Mouse (Mus musculus): Measurements from ENCODE around the gene Mknk1. TPM values are rescaled to one million over a fixed set of nuclear protein-coding genes. Genes with fewer than 3 reads are reported as not detected.

Gene Mknk1
- polyA plus RNA-seq, 1 experiment from 2014 or later, result 19.8 TPM

DNA sequence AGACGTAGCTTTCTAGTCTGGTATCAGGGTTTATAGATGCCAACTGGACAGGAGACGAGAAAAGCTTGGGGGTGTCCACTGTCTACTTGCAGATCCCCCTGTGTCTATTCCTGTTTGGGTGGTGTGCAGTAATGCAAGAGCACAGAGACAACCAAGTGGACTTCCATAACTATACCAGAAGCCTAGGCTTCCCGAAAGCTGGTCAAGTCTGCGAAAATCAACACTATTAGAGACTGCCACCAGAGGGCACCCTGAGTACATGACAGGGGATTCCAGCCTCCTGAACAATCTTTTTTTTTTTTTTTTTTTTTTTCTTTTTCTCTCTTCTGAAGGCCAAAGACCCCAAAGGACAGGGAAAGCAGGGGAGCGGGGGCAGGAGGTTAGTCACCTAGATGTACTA, 63.8 kb downstream of the Mknk1 start:
- peak; percentile 59; the same call in 1 of the 2 replicates for ATAC-seq (ENCODE audit: insufficient read depth)
- Histone ChIP-seq H3K27ac (ENCODE audit: low read depth) (no peak overlapping the region), H3K4me2 (no peak overlapping the region), H3K4me1 (ENCODE audit: insufficient read depth) (no peaks in the 10 kb centered on the region), H3K36me3 (ENCODE audit: insufficient read depth) (no peaks in the 10 kb centered on the region), H3K9ac (no peak overlapping the region), H3K9me3 (ENCODE audit: low read depth, low read length) (no peaks in the 10 kb centered on the region), H3K4me3 (ENCODE audit: low read depth, low read length) (no peak overlapping the region), H3K27me3 (ENCODE audit: insufficient read depth, low read length) (peaks cover 41% of the 10 kb centered on the region)
- peak; percentile 88 for TF ChIP-seq CTCF (IDR thresholded peaks at IDR 0.05; ENCODE audit: low read depth)
- 14% methylated on average over 5 of the region's 5 CpGs for WGBS
- DNase-seq, result peak; percentile 93

DNA sequence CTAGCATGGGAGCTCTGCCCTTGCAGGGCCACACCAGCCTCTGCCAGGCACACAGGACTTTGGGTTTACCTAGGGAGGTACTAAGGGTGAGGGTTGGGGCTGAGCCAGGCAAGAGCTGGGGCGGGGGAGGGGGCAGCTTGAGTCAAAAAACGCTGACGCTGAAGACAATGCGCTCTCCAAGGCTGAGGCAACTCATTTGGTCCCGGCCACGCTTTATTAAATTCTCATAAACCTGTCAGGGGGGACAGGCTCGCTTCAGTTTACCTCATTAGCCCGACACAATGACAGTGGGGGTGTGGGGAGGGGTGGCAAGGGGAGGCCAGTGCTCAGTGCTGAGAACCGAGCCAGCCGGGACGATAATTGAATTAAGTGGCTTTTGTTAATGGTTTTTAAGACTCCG, 65.4 kb downstream of the Mknk1 start:
- peaks cover 26% of the 10 kb centered on the region for H3K27me3 ChIP-seq (ENCODE audit: insufficient read depth, low read length)
- H3K9ac ChIP-seq, result no peak overlapping the region
- no peak overlapping the region for H3K27ac ChIP-seq (ENCODE audit: low read depth)
- 14% methylated on average over 12 of the region's 12 CpGs for WGBS
- no peaks in the 10 kb centered on the region for H3K9me3 ChIP-seq (ENCODE audit: low read depth, low read length)
- no peak for DNase-seq
- H3K4me1 ChIP-seq (ENCODE audit: insufficient read depth), result 0 out of 2 replicates have a peak, but pooled peaks cover 5% of the 10 kb centered on the region
- no peaks in the 10 kb centered on the region for H3K36me3 ChIP-seq (ENCODE audit: insufficient read depth)
- H3K4me3 ChIP-seq (ENCODE audit: low read depth, low read length), result no peak overlapping the region
- H3K4me2 ChIP-seq, result no peak overlapping the region
- no peak for TF ChIP-seq CTCF (IDR thresholded peaks at IDR 0.05; ENCODE audit: low read depth)
- ATAC-seq (ENCODE audit: insufficient read depth), result no peak

DNA sequence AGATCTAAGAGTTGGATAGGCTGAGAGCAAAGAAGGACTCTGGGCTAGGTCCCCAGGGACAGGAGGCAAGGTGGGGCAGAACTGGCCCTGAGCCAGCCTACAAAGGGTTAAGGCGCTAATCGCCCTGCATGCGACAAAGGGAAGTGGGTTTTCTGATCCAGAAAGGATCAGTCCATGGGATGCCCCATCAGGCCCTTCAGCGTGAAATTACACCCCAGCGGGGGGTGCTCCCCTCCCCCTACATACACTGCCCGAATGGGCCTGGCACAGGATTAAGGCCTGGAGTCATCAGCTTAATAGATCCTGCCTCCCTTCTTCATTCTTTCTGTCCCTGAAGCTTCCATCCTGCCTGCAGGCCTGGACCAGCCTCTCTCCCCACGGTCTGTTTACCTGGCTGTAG, 66.7 kb downstream of the Mknk1 start:
- peaks cover 22% of the 10 kb centered on the region for H3K27me3 ChIP-seq (ENCODE audit: insufficient read depth, low read length)
- no peak for TF ChIP-seq CTCF (IDR thresholded peaks at IDR 0.05; ENCODE audit: low read depth)
- 24% methylated on average over 7 of the region's 7 CpGs for WGBS

DNA sequence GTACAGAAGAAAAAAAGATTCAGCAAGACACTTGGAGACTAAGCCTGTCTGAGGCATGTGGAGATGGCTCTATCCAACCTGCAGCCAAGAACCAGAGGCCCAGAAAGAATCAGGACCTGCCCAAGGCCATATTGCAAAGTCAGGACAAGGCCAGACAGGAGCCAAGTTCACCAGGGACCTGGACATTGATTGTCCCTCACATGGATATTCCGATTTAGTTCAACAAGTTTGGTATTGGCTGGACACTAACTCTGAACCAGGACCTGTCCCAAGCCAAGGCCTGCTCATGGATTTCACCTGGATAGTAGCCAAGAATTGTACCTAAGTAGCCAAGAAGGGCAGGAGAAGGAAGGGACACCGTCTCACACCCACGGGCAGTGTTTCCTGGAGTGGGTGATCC, 67.8 kb downstream of the Mknk1 start:
- Histone ChIP-seq H3K9ac (no peak overlapping the region), H3K27me3 (ENCODE audit: insufficient read depth, low read length) (peaks cover 17% of the 10 kb centered on the region)
- 71% methylated on average over 3 of the region's 3 CpGs for WGBS

More for the DNA sequence above, 66.7 kb downstream of the Mknk1 start:
- Histone ChIP-seq H3K27ac (ENCODE audit: low read depth) (no peak overlapping the region), H3K4me2 (no peak overlapping the region), H3K4me3 (ENCODE audit: low read depth, low read length) (no peak overlapping the region), H3K36me3 (ENCODE audit: insufficient read depth) (no peaks in the 10 kb centered on the region), H3K9me3 (ENCODE audit: low read depth, low read length) (no peaks in the 10 kb centered on the region), H3K4me1 (ENCODE audit: insufficient read depth) (0 out of 2 replicates have a peak, but pooled peaks cover 5% of the 10 kb centered on the region), H3K9ac (no peak overlapping the region)
- DNase-seq (no peak), ATAC-seq (ENCODE audit: insufficient read depth) (no peak)

DNA sequence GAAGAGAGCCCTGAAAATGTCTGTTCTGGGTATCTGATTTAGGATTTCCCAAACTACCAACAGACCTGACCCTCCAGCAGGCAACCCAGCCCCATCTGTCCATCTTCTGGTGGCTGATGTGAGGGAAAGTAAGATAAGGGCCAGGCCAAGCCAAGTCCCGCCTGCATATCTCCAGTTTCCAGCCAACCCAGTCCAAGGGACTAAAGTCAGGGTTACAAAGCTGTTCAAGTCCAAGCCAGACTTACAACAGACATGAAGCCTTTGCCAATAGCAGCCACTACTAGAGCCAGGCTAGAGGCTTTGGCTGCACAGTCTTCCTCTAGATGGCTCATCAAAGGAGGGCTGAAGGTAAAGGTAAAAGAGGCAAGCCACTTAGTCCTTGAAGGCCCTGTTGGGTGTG, 69.0 kb downstream of the Mknk1 start:
- peaks cover 15% of the 10 kb centered on the region for H3K27me3 ChIP-seq (ENCODE audit: insufficient read depth, low read length)
- 27% methylated on average over 1 of the region's 1 CpGs for WGBS

More for the DNA sequence above, 67.8 kb downstream of the Mknk1 start:
- Histone ChIP-seq H3K9me3 (ENCODE audit: low read depth, low read length) (no peaks in the 10 kb centered on the region), H3K36me3 (ENCODE audit: insufficient read depth) (no peaks in the 10 kb centered on the region), H3K4me1 (ENCODE audit: insufficient read depth) (0 out of 2 replicates have a peak, but pooled peaks cover 5% of the 10 kb centered on the region), H3K27ac (ENCODE audit: low read depth) (no peak overlapping the region), H3K4me2 (no peak overlapping the region), H3K4me3 (ENCODE audit: low read depth, low read length) (no peak overlapping the region)
- DNase-seq (no peak), ATAC-seq (ENCODE audit: insufficient read depth) (no peak)
- TF ChIP-seq CTCF (IDR thresholded peaks at IDR 0.05; ENCODE audit: low read depth), result no peak

DNA sequence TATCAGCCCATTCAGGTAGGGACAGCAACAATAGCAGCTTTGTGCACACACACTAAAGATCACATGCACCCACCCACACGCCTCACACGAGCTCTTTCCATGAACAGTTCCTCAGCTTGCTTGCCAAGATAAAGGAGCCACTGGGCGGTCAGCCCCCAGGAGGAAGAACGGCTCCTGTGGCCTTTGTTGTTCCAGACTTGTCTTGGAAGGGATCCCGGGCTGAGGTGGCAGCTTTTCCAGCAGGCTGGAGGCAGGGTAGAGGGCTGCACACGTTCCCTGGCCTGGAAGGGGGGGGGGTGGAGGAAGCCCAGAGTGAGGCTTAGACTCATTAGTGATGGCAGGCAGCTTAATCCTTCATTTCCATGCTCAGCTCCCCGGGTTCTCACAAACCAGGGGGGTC, 69.6 kb downstream of the Mknk1 start:
- no peaks in the 10 kb centered on the region for H3K36me3 ChIP-seq (ENCODE audit: insufficient read depth)
- 0 out of 2 replicates have a peak, but pooled peaks cover 5% of the 10 kb centered on the region for H3K4me1 ChIP-seq (ENCODE audit: insufficient read depth)
- TF ChIP-seq CTCF (IDR thresholded peaks at IDR 0.05; ENCODE audit: low read depth), result no peak
- peaks cover 15% of the 10 kb centered on the region for H3K27me3 ChIP-seq (ENCODE audit: insufficient read depth, low read length)
- peak; percentile 41 for DNase-seq
- 0 out of 2 replicates have a peak, but pooled peaks have one; percentile 35 for ATAC-seq (ENCODE audit: insufficient read depth)
- 13% methylated on average over 7 of the region's 7 CpGs for WGBS
- H3K4me2 ChIP-seq, result no peak overlapping the region
- H3K27ac ChIP-seq (ENCODE audit: low read depth), result no peak overlapping the region
- H3K9me3 ChIP-seq (ENCODE audit: low read depth, low read length), result no peaks in the 10 kb centered on the region
- no peak overlapping the region for H3K4me3 ChIP-seq (ENCODE audit: low read depth, low read length)
- no peak overlapping the region for H3K9ac ChIP-seq

More for the DNA sequence above, 69.0 kb downstream of the Mknk1 start:
- no peaks in the 10 kb centered on the region for H3K9me3 ChIP-seq (ENCODE audit: low read depth, low read length)
- TF ChIP-seq CTCF (IDR thresholded peaks at IDR 0.05; ENCODE audit: low read depth), result no peak
- H3K4me3 ChIP-seq (ENCODE audit: low read depth, low read length), result no peak overlapping the region
- no peak overlapping the region for H3K27ac ChIP-seq (ENCODE audit: low read depth)
- no peaks in the 10 kb centered on the region for H3K36me3 ChIP-seq (ENCODE audit: insufficient read depth)
- DNase-seq, result no peak
- no peak overlapping the region for H3K9ac ChIP-seq
- ATAC-seq (ENCODE audit: insufficient read depth), result no peak
- H3K4me1 ChIP-seq (ENCODE audit: insufficient read depth), result 0 out of 2 replicates have a peak, but pooled peaks cover 5% of the 10 kb centered on the region
- no peak overlapping the region for H3K4me2 ChIP-seq

DNA sequence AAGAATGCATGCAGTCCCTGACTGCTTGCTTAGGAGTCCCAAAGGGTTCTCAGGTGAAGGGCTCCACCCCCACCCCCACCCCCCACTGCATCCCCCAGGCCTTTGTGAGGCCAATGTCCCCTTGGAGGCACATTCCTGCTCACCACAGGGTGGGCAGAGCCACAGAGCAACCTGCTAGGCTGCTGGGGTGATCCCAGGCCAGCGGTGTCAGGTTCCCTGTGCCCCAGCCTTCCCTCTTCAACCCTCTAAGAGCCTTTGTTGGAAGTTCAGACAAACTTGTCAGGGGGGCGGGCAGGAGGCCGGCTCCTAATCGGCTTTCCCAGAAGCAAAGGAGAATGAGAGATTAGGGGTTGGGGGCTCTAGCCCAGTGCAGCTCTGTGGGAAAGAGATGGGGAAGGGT, 72.6 kb downstream of the Mknk1 start:
- Histone ChIP-seq H3K4me1 (ENCODE audit: insufficient read depth) (0 out of 2 replicates have a peak, but pooled peaks cover 5% of the 10 kb centered on the region), H3K4me3 (ENCODE audit: low read depth, low read length) (no peak overlapping the region), H3K9me3 (ENCODE audit: low read depth, low read length) (no peaks in the 10 kb centered on the region), H3K27me3 (ENCODE audit: insufficient read depth, low read length) (peaks cover 3% of the 10 kb centered on the region; the same call in 1 of the 2 replicates), H3K36me3 (ENCODE audit: insufficient read depth) (no peaks in the 10 kb centered on the region), H3K9ac (no peak overlapping the region), H3K27ac (ENCODE audit: low read depth) (no peak overlapping the region), H3K4me2 (no peak overlapping the region; the same call in 1 of the 2 replicates)
- no peak for TF ChIP-seq CTCF (IDR thresholded peaks at IDR 0.05; ENCODE audit: low read depth)
- ATAC-seq (ENCODE audit: insufficient read depth), result peak; percentile 80; the same call in 1 of the 2 replicates
- peak; percentile 42 for DNase-seq
- 6% methylated on average over 4 of the region's 4 CpGs for WGBS
